Mouse (Mus musculus) liver, embryonic 15.5 days (tissue): ENCODE results near the gene Topbp1. TPM values are rescaled to one million over a fixed set of nuclear protein-coding genes. Genes with fewer than 3 reads are reported as not detected.

Experiments
- ATAC-seq: fragments of 200-750 bp; cut with Nextera tagmentation; 2 replicates; pipeline ENCODE4 v1.8.0; 2017; ENCODE audit warnings: moderate number of reproducible peaks, mild to moderate bottlenecking, moderate library complexity; ENCODE audit not compliant: insufficient read depth
- H3K27ac ChIP-seq: fragments of 300-500 bp; sonication (generic); replicated peaks from 2 replicates; pipeline ENCODE4 v1.5.1; 2015; ENCODE audit warnings: mild to moderate bottlenecking, inconsistent platforms
- H3K27me3 ChIP-seq: fragments of 300-500 bp; sonication (generic); 2 replicates; pipeline ENCODE4 v1.6.1; 2015; ENCODE audit warnings: mild to moderate bottlenecking, inconsistent platforms
- H3K36me3 ChIP-seq: fragments of 300-500 bp; sonication (generic); replicated peaks from 2 replicates; pipeline ENCODE4 v1.6.1; 2015; ENCODE audit warnings: moderate library complexity, mild to moderate bottlenecking, inconsistent platforms
- H3K4me1 ChIP-seq: fragments of 300-500 bp; sonication (generic); replicated peaks from 2 replicates; pipeline ENCODE4 v1.6.1; 2015; ENCODE audit warnings: inconsistent platforms
- H3K4me2 ChIP-seq: fragments of 300-500 bp; sonication (generic); 2 replicates; pipeline ENCODE4 v1.6.1; 2015; ENCODE audit warnings: moderate library complexity, mild to moderate bottlenecking, inconsistent platforms
- H3K4me3 ChIP-seq: fragments of 300-500 bp; sonication (generic); replicated peaks from 2 replicates; pipeline ENCODE4 v1.5.1; 2015; ENCODE audit warnings: mild to moderate bottlenecking, inconsistent platforms
- H3K9ac ChIP-seq: fragments of 300-500 bp; sonication (generic); 2 replicates; pipeline ENCODE4 v1.6.1; 2015; ENCODE audit warnings: moderate library complexity, mild to moderate bottlenecking, inconsistent platforms
- H3K9me3 ChIP-seq: fragments of 300-500 bp; sonication (generic); replicated peaks from 2 replicates; pipeline ENCODE4 v1.6.1; 2016; ENCODE audit warnings: inconsistent platforms
- WGBS: fragments of 180-500 bp; shearing (Covaris S2); methylation state at CpG from one replicate; pipeline ENCODE4 v1.1.7; 2015; ENCODE audit warnings: mixed read lengths; ENCODE audit not compliant: insufficient replicate concordance; 5-methylcytosine and 5-hydroxymethylcytosine counted together
- polyA plus RNA-seq: library from polyadenylated mRNA; unstranded; fragments of >200 nt; fragmentation: Nextera tagmentation; extraction: Ambion mirVana; gene quantifications from 2 replicates; pipeline ENCODE4 v1.2.1, GENCODE M21; 2015

Gene Topbp1
- polyA plus RNA-seq, result 35.1 and 38.2 TPM in 2 replicates

DNA sequence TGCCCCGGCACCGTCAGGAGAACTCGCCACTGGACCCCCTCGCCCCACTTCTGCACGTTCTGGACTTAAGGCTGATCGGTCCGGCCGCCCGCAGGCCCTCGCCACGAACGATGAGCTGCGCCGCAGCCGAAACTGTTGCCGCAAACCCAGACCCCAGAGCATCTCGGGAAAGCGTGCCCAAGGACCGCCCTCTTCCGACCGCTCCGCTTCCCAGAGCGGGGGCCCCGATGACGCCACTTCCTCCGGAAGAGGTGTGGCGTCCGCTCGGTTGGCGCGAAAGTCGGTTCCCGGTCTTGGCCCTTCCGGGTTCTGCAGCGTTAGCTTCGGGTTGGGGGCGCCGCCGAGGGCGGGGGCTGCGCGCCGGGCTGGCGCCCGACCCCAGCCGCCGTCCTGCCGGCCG lies at the start of gene Topbp1, which contains the start of gene 1300017J02Rik:
Gene Topbp1 (plus strand): TSS at position 289 of the 400 bp plus-strand sequence.
Gene 1300017J02Rik (minus strand): TSS at position 156 of the 400 bp plus-strand sequence.
- Histone ChIP-seq H3K27me3 (no peaks in the 10 kb centered on the region), H3K9me3 (no peaks in the 10 kb centered on the region), H3K4me3 (peak within 1 kb of the TSS; percentile 96), H3K9ac (peak within 1 kb of the TSS; percentile 89), H3K4me2 (peak within 1 kb of the TSS; percentile 87), H3K36me3 (peaks cover 30% of the 10 kb centered on the region), H3K27ac (peak within 1 kb of the TSS; percentile 92), H3K4me1 (peaks cover 63% of the 10 kb centered on the region)
- WGBS, result under 1% methylated on average over 49 of the region's 49 CpGs
- ATAC-seq, result peak; percentile 95

- Histone ChIP-seq H3K4me3 (no peak overlapping the region), H3K27me3 (no peaks in the 10 kb centered on the region), H3K36me3 (peaks cover 90% of the 10 kb centered on the region), H3K9ac (no peak overlapping the region), H3K9me3 (no peaks in the 10 kb centered on the region), H3K4me2 (no peak overlapping the region), H3K27ac (no peak overlapping the region), H3K4me1 (no peaks in the 10 kb centered on the region)
- WGBS, result 86% methylated on average over 4 of the region's 4 CpGs
- ATAC-seq, result no peak
These were observed 39.2 kb upstream of the Topbp1 start for GRCm38 (mm10) chr9:103265778-103266177.

- H3K4me3 ChIP-seq, result no peak overlapping the region
These were observed 33.9 kb upstream of the Topbp1 start for GRCm38 (mm10) chr9:103271104-103271503.

GRCm38 (mm10) chr9:103274819-103275218 lies 30.2 kb upstream of the Topbp1 start:
- peaks cover 30% of the 10 kb centered on the region for H3K4me1 ChIP-seq
- ATAC-seq, result peak; percentile 58
- H3K27me3 ChIP-seq, result no peaks in the 10 kb centered on the region
- peaks cover 90% of the 10 kb centered on the region for H3K36me3 ChIP-seq
- no peak overlapping the region for H3K9ac ChIP-seq
- 0 out of 2 replicates have a peak overlapping the region, but pooled peaks have one; percentile 16 for H3K27ac ChIP-seq
- H3K4me3 ChIP-seq, result no peak overlapping the region
- WGBS, result 67% methylated on average over 8 of the region's 8 CpGs
- no peaks in the 10 kb centered on the region for H3K9me3 ChIP-seq
- H3K4me2 ChIP-seq, result no peak overlapping the region

More at GRCm38 (mm10) chr9:103271104-103271503, 33.9 kb upstream of the Topbp1 start:
- Histone ChIP-seq H3K4me1 (peaks cover 23% of the 10 kb centered on the region), H3K27ac (no peak overlapping the region), H3K36me3 (peaks cover 90% of the 10 kb centered on the region), H3K4me2 (no peak overlapping the region), H3K9ac (no peak overlapping the region), H3K9me3 (no peaks in the 10 kb centered on the region), H3K27me3 (no peaks in the 10 kb centered on the region)
- WGBS, result 46% methylated on average over 4 of the region's 4 CpGs
- no peak for ATAC-seq

- WGBS, result 55% methylated on average over 1 of the region's 1 CpGs
- 0 out of 2 replicates have a peak overlapping the region, but pooled peaks have one; percentile 42 for H3K27ac ChIP-seq
- no peak overlapping the region for H3K4me2 ChIP-seq
- peak; percentile 23; the same call in 1 of the 2 replicates for ATAC-seq
- no peak overlapping the region for H3K9ac ChIP-seq
- no peaks in the 10 kb centered on the region for H3K9me3 ChIP-seq
- no peaks in the 10 kb centered on the region for H3K27me3 ChIP-seq
- H3K36me3 ChIP-seq, result peaks cover 95% of the 10 kb centered on the region
- H3K4me1 ChIP-seq, result peaks cover 30% of the 10 kb centered on the region
- no peak overlapping the region for H3K4me3 ChIP-seq
These were observed 29.3 kb upstream of the Topbp1 start for GRCm38 (mm10) chr9:103275676-103276075.

- Histone ChIP-seq H3K9ac (no peak overlapping the region), H3K4me2 (no peak overlapping the region), H3K27ac (no peak overlapping the region), H3K27me3 (no peaks in the 10 kb centered on the region), H3K9me3 (no peaks in the 10 kb centered on the region), H3K36me3 (peaks cover 98% of the 10 kb centered on the region), H3K4me1 (peaks cover 30% of the 10 kb centered on the region), H3K4me3 (no peak overlapping the region)
- no peak for ATAC-seq
- 77% methylated on average over 6 of the region's 6 CpGs for WGBS
These were observed 28.1 kb upstream of the Topbp1 start for GRCm38 (mm10) chr9:103276876-103277275.

GRCm38 (mm10) chr9:103286396-103286795 lies 18.6 kb upstream of the Topbp1 start:
- peak overlapping the region; percentile 82 for H3K9ac ChIP-seq
- H3K36me3 ChIP-seq, result peaks cover 30% of the 10 kb centered on the region
- WGBS, result 35% methylated on average over 4 of the region's 4 CpGs
- peak overlapping the region; percentile 72 for H3K4me3 ChIP-seq
- H3K27ac ChIP-seq, result peak overlapping the region; percentile 99
- H3K9me3 ChIP-seq, result no peaks in the 10 kb centered on the region
- peak overlapping the region; percentile 63 for H3K4me2 ChIP-seq
- ATAC-seq, result no peak
- H3K4me1 ChIP-seq, result peaks cover 52% of the 10 kb centered on the region
- H3K27me3 ChIP-seq, result no peaks in the 10 kb centered on the region

GRCm38 (mm10) chr9:103286901-103287422 lies 18.1 kb upstream of the Topbp1 start:
- 54% methylated on average over 13 of the region's 13 CpGs for WGBS
- peak overlapping the region; percentile 63 for H3K4me2 ChIP-seq
- peaks cover 24% of the 10 kb centered on the region for H3K36me3 ChIP-seq
- H3K27me3 ChIP-seq, result no peaks in the 10 kb centered on the region
- peaks cover 52% of the 10 kb centered on the region for H3K4me1 ChIP-seq
- H3K9me3 ChIP-seq, result no peaks in the 10 kb centered on the region
- H3K9ac ChIP-seq, result peak overlapping the region; percentile 82
- H3K27ac ChIP-seq, result peak overlapping the region; percentile 99
- H3K4me3 ChIP-seq, result peak overlapping the region; percentile 72
- no peak for ATAC-seq

DNA sequence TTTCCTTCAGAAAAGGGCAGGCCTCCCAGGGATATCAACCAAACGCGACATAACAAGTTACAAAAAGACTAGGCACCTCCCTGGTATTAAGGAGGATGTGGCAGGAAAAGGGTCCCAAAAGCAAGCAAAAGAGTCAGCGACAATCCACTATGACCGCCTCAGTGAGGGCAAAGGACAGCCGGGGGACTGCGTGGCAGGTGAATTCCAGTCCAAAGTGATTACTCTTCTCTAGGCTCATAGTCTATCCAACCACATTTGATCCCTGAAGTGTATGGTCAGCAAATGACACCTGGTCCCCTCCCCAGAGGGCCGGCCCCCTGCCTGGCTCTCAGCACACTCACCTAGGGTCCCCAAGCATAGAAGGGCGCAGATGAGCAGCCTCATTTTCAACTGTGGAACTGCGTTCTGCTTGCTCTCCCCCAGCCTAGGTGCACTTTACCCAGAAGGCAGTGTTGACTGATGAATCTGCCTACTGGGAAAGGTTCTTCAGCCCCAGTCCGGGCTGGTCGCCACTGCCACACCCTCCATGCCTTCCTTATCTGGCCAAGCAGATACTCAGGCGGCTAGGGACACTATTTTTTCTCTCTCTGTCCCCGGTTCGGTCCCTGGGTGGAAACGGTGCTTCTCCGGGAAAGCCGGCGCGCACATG lies 17.1 kb upstream of the Topbp1 start:
- Histone ChIP-seq H3K27ac (peak overlapping the region; percentile 99), H3K4me3 (peak overlapping the region; percentile 72), H3K9ac (peak overlapping the region; percentile 82), H3K27me3 (no peaks in the 10 kb centered on the region), H3K9me3 (no peaks in the 10 kb centered on the region), H3K4me2 (peak overlapping the region; percentile 63), H3K36me3 (peaks cover 14% of the 10 kb centered on the region; the same call in 1 of the 2 replicates), H3K4me1 (peaks cover 52% of the 10 kb centered on the region)
- WGBS, result 26% methylated on average over 19 of the region's 19 CpGs
- ATAC-seq, result peak; percentile 97

DNA sequence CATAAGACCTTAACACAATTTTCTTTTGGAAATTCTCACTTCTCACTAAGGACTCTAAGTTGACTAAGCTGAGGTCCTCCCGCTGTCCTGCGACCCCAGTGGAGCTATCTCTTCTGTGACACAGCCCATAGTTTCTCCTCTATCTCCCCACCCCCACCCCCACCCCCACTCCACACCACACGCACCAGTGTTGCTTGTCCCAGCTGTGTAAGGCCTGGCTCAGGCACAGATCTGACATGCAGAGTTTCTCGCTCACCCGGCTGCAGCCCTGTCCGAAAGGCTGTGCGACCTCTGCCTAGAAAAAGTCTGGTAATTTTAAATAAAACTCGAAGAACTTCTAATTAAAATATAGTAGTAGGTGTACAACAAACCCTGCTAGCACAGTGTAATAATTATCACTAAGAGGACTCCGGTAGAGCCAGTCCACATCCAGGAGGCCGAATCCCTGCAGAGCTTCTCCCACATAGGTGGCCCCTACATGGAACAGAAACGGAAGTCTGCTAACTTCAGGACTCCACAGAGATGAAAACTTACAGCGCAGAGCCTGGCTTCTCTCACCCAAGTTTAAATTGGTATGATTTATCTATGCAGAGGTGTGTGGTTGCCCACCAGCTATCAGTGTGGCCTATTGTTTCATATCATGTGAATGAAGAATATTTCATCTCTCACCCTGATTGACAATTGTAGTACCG lies 16.4 kb upstream of the Topbp1 start:
- Histone ChIP-seq H3K9ac (peak overlapping the region; percentile 82), H3K27me3 (no peaks in the 10 kb centered on the region), H3K4me1 (peaks cover 52% of the 10 kb centered on the region), H3K4me3 (peak overlapping the region; percentile 72), H3K36me3 (peaks cover 12% of the 10 kb centered on the region; the same call in 1 of the 2 replicates), H3K27ac (peak overlapping the region; percentile 99), H3K4me2 (peak overlapping the region; percentile 63), H3K9me3 (no peaks in the 10 kb centered on the region)
- 37% methylated on average over 13 of the region's 13 CpGs for WGBS
- ATAC-seq, result peak; percentile 83

DNA sequence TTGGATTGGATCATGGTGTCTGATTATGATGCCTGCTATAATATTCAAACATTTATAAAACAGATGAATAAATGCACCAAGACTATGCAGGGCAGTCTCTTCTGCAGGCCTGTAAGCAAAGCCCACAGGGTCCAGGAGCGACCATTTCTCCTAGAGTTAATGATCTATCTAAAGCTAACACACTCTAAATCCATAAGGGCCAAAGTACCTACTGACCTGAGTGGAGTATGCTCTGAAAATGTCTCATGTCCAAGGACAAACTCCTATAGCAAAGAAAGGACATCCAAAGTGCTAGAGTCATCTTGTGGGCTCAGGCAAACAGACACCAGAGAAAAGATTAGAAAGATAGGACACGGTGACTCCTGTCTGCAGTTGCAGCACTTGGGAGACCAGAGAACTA lies 10.5 kb upstream of the Topbp1 start:
- no peaks in the 10 kb centered on the region for H3K27me3 ChIP-seq
- peaks cover 6% of the 10 kb centered on the region for H3K4me1 ChIP-seq
- peak overlapping the region; percentile 56 for H3K27ac ChIP-seq
- 44% methylated on average over 2 of the region's 2 CpGs for WGBS
- H3K9me3 ChIP-seq, result no peaks in the 10 kb centered on the region
- H3K36me3 ChIP-seq, result no peaks in the 10 kb centered on the region
- no peak overlapping the region for H3K9ac ChIP-seq
- H3K4me2 ChIP-seq, result no peak overlapping the region
- H3K4me3 ChIP-seq, result no peak overlapping the region
- ATAC-seq, result peak; percentile 84
